Mouse (Mus musculus) lung, adult 2 months (tissue): Measurements from ENCODE around the gene Dbp.

Experiments
- CTCF ChIP-seq: fragments of 200-500 bp; IDR thresholded peaks from 2 replicates; pipeline ENCODE4 v1.5.1; 2011; ENCODE audit warnings: mild to moderate bottlenecking, low read length, control low read depth; ENCODE audit not compliant: insufficient read depth
- POLR2A ChIP-seq: fragments of 200-500 bp; IDR thresholded peaks from 2 replicates; pipeline ENCODE4 v1.6.1; 2011; ENCODE audit warnings: low read depth, mild to moderate bottlenecking, control low read depth, low read length, borderline replicate concordance; ENCODE audit errors: extremely low read depth

- TF ChIP-seq POLR2A (no peak), CTCF (no peak)
These were observed 18.9 kb downstream of the Dbp start for GRCm38 (mm10) chr7:45723781-45724180.
